Mouse (Mus musculus) limb, embryonic 14.5 days (tissue): Measurements from ENCODE around the gene Btg4. TPM values are rescaled to one million over a fixed set of nuclear protein-coding genes. Genes with fewer than 3 reads are reported as not detected.

Experiments used
- ATAC-seq: fragments of 200-750 bp; cut with Nextera tagmentation; 2 replicates; pipeline ENCODE4 v1.8.0; 2017; ENCODE audit warnings: low read depth, moderate number of reproducible peaks, moderate TSS enrichment; ENCODE audit not compliant: low FRiP score
- DNase-seq: peaks from one replicate; pipeline ENCODE4 v3.0.0-alpha.2; 2015; ENCODE audit warnings: low spot score
- H3K27ac ChIP-seq: fragments of 300-500 bp; sonication (generic); replicated peaks from 2 replicates; pipeline ENCODE4 v1.5.1; 2014; ENCODE audit warnings: low read depth, mild to moderate bottlenecking, low read length, moderate library complexity, mixed read lengths
- H3K27me3 ChIP-seq: fragments of 300-500 bp; sonication (generic); 2 replicates; pipeline ENCODE4 v1.6.1; 2014; ENCODE audit warnings: low read length, mixed read lengths; ENCODE audit not compliant: control insufficient read depth, insufficient read depth
- H3K36me3 ChIP-seq: fragments of 300-500 bp; sonication (generic); 2 replicates; pipeline ENCODE4 v1.6.1; 2014; ENCODE audit warnings: mild to moderate bottlenecking, low read length, moderate library complexity, mixed read lengths; ENCODE audit not compliant: control insufficient read depth, insufficient read depth
- H3K4me1 ChIP-seq: fragments of 300-500 bp; sonication (generic); 2 replicates; pipeline ENCODE4 v1.6.1; 2014; ENCODE audit warnings: antibody characterized with exemption, low read length, mixed read lengths; ENCODE audit not compliant: control insufficient read depth, insufficient read depth
- H3K4me2 ChIP-seq: fragments of 300-500 bp; sonication (generic); replicated peaks from 2 replicates; pipeline ENCODE4 v1.6.1; 2014; ENCODE audit warnings: low read depth, mild to moderate bottlenecking, low read length, moderate library complexity; ENCODE audit not compliant: severe bottlenecking
- H3K4me3 ChIP-seq: fragments of 300-500 bp; sonication (generic); replicated peaks from 2 replicates; pipeline ENCODE4 v1.5.1; 2014; ENCODE audit warnings: low read length
- H3K9ac ChIP-seq: fragments of 300-500 bp; sonication (generic); 2 replicates; pipeline ENCODE4 v1.6.1; 2014; ENCODE audit warnings: mild to moderate bottlenecking, low read depth, low read length, moderate library complexity; ENCODE audit not compliant: severe bottlenecking
- H3K9me3 ChIP-seq: fragments of 300-500 bp; sonication (generic); 2 replicates; pipeline ENCODE4 v1.6.1; 2016; ENCODE audit warnings: low read length; ENCODE audit not compliant: control insufficient read depth
- POLR2A ChIP-seq: fragments of 200-500 bp; IDR thresholded peaks from 2 replicates; pipeline ENCODE4 v1.8.0; 2012; ENCODE audit warnings: inconsistent platforms, mild to moderate bottlenecking, moderate library complexity, borderline replicate concordance; ENCODE audit not compliant: insufficient read depth, insufficient read length; ENCODE audit errors: extremely low read depth
- WGBS: fragments of 180-500 bp; shearing (Covaris S2); extraction: QIAGEN DNeasy Blood & Tissue Kit; methylation state at CpG from one replicate; pipeline ENCODE4 v1.1.7; 2014; 5-methylcytosine and 5-hydroxymethylcytosine counted together
- polyA plus RNA-seq, 2 experiments: library from polyadenylated mRNA; depleted of rRNA in 1 of 2; stranded (reverse) in 1 of 2; unstranded in 1 of 2; fragments of >200 nt; fragmentation: Nextera tagmentation in 1 of 2; extraction: Ambion mirVana in 1 of 2; gene quantifications; 2 replicates each; pipeline versions ENCODE4 v1.2.1 to v1.2.3; 2012 to 2014

Btg4 gene
- polyA plus RNA-seq (2012; rRNA removed) (not detected in 2 replicates), polyA plus RNA-seq (2014; fragmentation: Nextera tagmentation; extraction: Ambion mirVana) (0.57 TPM in 1 of 2 replicates, not detected in the other)

DNA sequence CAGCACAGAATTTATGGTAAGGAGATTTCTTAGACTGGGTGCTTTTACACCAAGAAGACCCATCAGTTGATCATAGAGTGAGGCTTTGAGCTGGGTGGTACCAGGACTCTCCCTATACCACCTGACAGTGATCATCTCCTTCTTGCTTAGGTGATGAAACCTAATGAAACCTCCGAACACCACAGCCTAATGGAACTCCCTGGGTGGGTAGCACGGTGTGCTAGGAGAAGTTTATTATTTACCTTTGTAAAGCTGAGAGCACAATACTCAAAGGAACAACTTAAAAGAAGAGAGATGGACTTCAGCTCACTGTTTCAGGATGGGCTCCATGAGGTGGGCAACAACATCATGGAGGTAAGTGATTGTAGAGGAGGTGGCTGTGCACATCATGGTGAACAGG is at the start of gene Btg4:
TSS of gene Btg4 (plus strand) at position 301 of the 400 bp plus-strand sequence.
- no peak within 1 kb of the TSS for H3K27ac ChIP-seq
- peaks cover 4% of the 10 kb centered on the region; the same call in 1 of the 2 replicates for H3K36me3 ChIP-seq
- no peak for TF ChIP-seq POLR2A
- no peak for ATAC-seq
- 0 out of 2 replicates have a peak, but pooled peaks cover 2% of the 10 kb centered on the region for H3K4me1 ChIP-seq
- whole genome bisulfite sequencing, result 88% methylated on average over 2 of the region's 2 CpGs
- no peak for DNase-seq
- no peak within 1 kb of the TSS for H3K4me3 ChIP-seq
- no peak within 1 kb of the TSS for H3K9ac ChIP-seq
- no peaks in the 10 kb centered on the region for H3K27me3 ChIP-seq
- no peaks in the 10 kb centered on the region for H3K9me3 ChIP-seq
- no peak within 1 kb of the TSS for H3K4me2 ChIP-seq

DNA sequence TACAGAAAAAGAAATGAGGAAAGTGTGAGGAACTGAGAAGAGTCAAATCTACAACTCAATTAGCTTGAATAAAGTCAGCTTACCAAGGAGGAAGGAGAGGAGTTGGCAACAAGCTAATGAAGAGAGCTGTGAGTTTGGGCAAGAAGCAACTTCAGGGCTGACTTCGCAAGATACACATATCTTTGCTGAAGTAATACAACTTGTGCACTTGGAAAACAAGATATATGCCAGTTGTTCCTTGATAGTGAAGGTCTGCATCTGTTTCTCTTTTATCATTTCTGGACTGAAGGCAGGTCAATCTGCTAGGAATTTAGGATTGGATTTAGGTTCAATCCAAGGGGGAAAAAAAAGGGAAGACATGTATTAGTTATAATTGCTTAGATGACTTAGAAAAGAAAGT is 47.1 kb upstream of the Btg4 start:
- H3K4me2 ChIP-seq, result no peak overlapping the region

DNA sequence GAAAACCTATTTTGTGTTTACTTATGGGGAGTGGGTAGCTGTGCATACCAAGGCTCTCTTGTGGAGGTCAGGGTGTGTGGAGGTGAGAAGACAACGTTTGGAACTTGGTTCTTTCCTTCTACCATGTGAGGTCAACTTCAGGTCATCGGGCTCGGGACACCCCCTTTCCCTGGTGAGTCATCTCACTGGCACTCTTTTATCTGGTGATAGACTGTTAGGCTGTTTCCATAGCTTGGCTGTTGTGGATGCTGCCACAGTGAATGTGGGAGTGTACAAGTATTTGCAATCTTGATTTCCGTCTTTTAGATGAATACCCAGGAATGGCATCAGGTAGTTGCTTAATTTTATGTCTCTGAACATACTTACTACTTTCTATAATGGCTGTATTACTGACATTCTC is 45.0 kb upstream of the Btg4 start:
- Histone ChIP-seq H3K27me3 (no peaks in the 10 kb centered on the region), H3K4me3 (no peak overlapping the region), H3K9me3 (no peaks in the 10 kb centered on the region), H3K4me1 (no peaks in the 10 kb centered on the region), H3K9ac (no peak overlapping the region), H3K36me3 (no peaks in the 10 kb centered on the region), H3K4me2 (no peak overlapping the region), H3K27ac (no peak overlapping the region)
- no peak for TF ChIP-seq POLR2A
- DNase-seq (no peak), ATAC-seq (no peak)
- WGBS, result 49% methylated on average over 4 of the region's 4 CpGs

More for the DNA sequence above, 47.1 kb upstream of the Btg4 start:
- WGBS, result 92% methylated on average over 1 of the region's 1 CpGs
- no peaks in the 10 kb centered on the region for H3K27me3 ChIP-seq
- no peak for TF ChIP-seq POLR2A
- no peak overlapping the region for H3K4me3 ChIP-seq
- H3K36me3 ChIP-seq, result no peaks in the 10 kb centered on the region
- H3K27ac ChIP-seq, result no peak overlapping the region
- DNase-seq (no peak), ATAC-seq (no peak)
- H3K9ac ChIP-seq, result no peak overlapping the region
- no peaks in the 10 kb centered on the region for H3K9me3 ChIP-seq
- H3K4me1 ChIP-seq, result no peaks in the 10 kb centered on the region

DNA sequence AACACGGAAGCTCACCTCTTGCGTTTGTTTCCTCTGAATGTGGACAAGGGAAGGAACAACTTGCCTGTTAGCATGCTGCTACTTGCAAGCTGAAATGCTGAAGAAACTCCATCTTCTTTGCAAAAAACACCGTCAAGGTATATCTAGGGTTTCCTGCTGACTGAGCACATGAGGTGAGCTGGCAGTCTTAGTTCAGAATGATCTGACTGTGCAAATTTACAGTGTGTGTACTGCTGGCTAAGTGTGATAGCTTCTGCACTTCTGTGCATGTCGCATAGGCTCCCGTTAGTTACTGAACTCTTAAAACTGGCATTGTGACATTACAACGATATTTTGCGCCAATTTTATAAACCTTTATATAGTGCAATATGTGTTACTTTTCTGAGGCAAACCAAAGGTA is 41.0 kb upstream of the Btg4 start:
- H3K4me1 ChIP-seq, result no peaks in the 10 kb centered on the region
- H3K9me3 ChIP-seq, result no peaks in the 10 kb centered on the region
- H3K9ac ChIP-seq, result no peak overlapping the region
- WGBS, result 70% methylated on average over 7 of the region's 7 CpGs
- no peak overlapping the region for H3K4me3 ChIP-seq
- H3K27ac ChIP-seq, result no peak overlapping the region
- DNase-seq (no peak), ATAC-seq (no peak)
- no peaks in the 10 kb centered on the region for H3K36me3 ChIP-seq
- TF ChIP-seq POLR2A, result no peak
- H3K27me3 ChIP-seq, result no peaks in the 10 kb centered on the region
- no peak overlapping the region for H3K4me2 ChIP-seq

DNA sequence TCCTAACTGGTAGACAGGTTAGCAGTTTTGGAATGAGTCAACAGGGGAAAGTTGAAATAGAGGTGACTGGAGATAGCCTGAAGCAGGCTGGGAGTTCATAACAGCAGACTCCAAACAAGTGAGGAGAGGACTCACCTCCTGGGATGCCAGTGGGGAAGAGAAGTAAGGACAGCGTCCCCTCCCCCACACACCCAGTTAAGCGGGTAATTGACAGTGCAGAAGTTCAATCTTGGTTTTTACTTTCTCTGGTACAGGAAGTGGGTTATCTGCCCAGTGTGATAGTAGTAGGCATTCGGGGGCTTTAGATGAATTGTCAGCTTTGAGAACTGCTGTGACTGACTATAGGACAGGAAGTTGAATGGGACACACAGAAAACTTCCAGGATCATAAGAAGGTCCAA is 40.4 kb upstream of the Btg4 start:
- WGBS, result 79% methylated on average over 3 of the region's 3 CpGs
- no peak overlapping the region for H3K4me2 ChIP-seq
- no peak for TF ChIP-seq POLR2A

More for the DNA sequence above, 40.4 kb upstream of the Btg4 start:
- ATAC-seq (no peak), DNase-seq (no peak)
- no peaks in the 10 kb centered on the region for H3K4me1 ChIP-seq
- H3K36me3 ChIP-seq, result no peaks in the 10 kb centered on the region
- no peak overlapping the region for H3K27ac ChIP-seq
- H3K9ac ChIP-seq, result no peak overlapping the region
- H3K27me3 ChIP-seq, result no peaks in the 10 kb centered on the region
- H3K4me3 ChIP-seq, result no peak overlapping the region
- H3K9me3 ChIP-seq, result no peaks in the 10 kb centered on the region
